Mouse (Mus musculus) thymus, adult 2 months (tissue): ENCODE measurements around the gene Chmp1a. TPM values are rescaled to one million over a fixed set of nuclear protein-coding genes. Genes with fewer than 3 reads are reported as not detected.
"Not testable (repeated sequence)": the region's sequence is repeated elsewhere in the genome, so short reads cannot be mapped to it uniquely, and the experiment has no call there.

Experiments used
- DNase-seq: peaks from one replicate; pipeline ENCODE4 v3.0.0; 2021
- H3K27ac ChIP-seq: fragments of 200-500 bp; 2 replicates; pipeline ENCODE4 v1.5.1; 2012; ENCODE audit warnings: low read length, control low read depth; ENCODE audit not compliant: control insufficient read depth, insufficient read depth
- H3K27me3 ChIP-seq: fragments of 200-500 bp; 2 replicates; pipeline ENCODE4 v1.6.1; 2012; ENCODE audit warnings: mild to moderate bottlenecking, low read length, moderate library complexity, mixed read lengths; ENCODE audit not compliant: control insufficient read depth, insufficient read depth
- H3K36me3 ChIP-seq: fragments of 200-500 bp; 2 replicates; pipeline ENCODE4 v1.6.1; 2012; ENCODE audit warnings: mild to moderate bottlenecking, low read length, moderate library complexity; ENCODE audit not compliant: control insufficient read depth, insufficient read depth
- H3K4me1 ChIP-seq: fragments of 200-500 bp; replicated peaks from 2 replicates; pipeline ENCODE4 v1.6.1; 2012; ENCODE audit warnings: low read length; ENCODE audit not compliant: control insufficient read depth, insufficient read depth
- H3K4me3 ChIP-seq: fragments of 200-500 bp; 2 replicates; pipeline ENCODE4 v1.5.1; 2012; ENCODE audit warnings: mild to moderate bottlenecking, low read length, control low read depth, moderate library complexity; ENCODE audit not compliant: control insufficient read depth, insufficient read depth
- CTCF ChIP-seq: fragments of 200-500 bp; IDR thresholded peaks from 2 replicates; pipeline ENCODE4 v1.5.1; 2012; ENCODE audit warnings: mild to moderate bottlenecking, control low read depth, low read length, moderate library complexity, borderline replicate concordance; ENCODE audit not compliant: control insufficient read depth, poor library complexity, insufficient read depth; ENCODE audit errors: extremely low read depth
- POLR2A ChIP-seq: fragments of 200-500 bp; IDR thresholded peaks from 2 replicates; pipeline ENCODE4 v1.6.1; 2012; ENCODE audit warnings: mild to moderate bottlenecking, low read length, control low read depth, moderate library complexity; ENCODE audit not compliant: control insufficient read depth, poor library complexity, insufficient read depth; ENCODE audit errors: extremely low read depth
- WGBS: fragments of 180-500 bp; shearing (Covaris S2); methylation state at CpG from one replicate; pipeline ENCODE4 v1.1.7; 2018; 5-methylcytosine and 5-hydroxymethylcytosine counted together
- polyA plus RNA-seq: library from polyadenylated mRNA; depleted of rRNA; stranded (reverse); fragments of >200 nt; gene quantifications from 2 replicates; pipeline ENCODE4 v1.2.3, GENCODE M21; 2012; rRNA removed

The Chmp1a gene
- polyA plus RNA-seq = 122 and 128 TPM in 2 replicates

DNA sequence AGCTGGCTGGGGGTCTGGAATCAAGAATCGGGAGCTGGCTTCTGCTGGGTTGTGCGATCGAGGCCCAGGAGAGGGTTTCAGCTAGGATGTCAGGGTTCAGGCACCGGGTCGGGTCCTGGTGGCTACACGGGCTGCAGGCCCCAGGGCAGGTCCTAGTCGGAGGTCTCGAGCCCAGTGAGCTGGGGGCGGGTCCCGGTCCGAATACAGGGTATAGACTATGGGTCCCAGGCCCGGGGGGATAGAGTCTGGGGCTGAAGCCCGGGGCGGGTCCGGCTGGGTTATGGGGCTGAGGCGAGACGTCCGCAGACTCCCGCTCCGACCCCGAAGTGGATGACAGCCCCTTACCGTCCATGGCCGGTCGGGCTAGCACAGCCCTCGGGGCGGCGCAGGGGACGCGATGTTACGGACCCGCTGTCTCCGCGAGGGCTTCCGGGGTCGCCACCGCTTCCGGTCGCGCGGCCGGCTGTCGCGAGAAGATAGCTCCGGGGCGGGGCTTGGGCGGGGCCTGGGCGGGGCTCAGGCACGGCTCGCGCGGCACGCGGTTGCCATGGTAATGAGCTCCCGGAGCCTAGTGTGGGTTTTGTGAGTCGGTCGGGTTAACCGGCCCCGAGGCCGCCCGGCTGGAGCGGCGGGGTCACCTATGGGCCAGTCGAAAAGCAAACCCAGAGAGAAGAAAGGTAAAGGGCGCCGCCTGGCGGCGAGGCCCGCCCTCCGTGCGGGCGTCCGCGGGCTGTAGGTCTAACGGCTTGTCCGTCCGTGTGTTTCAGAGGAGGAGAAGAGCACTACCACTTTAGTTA, at the start of gene Chmp1a, which contains the start of gene Spata33:
TSS of gene Chmp1a (minus strand) at position 443 of the 797 bp plus-strand sequence.
TSS of gene Spata33 (plus strand) at position 512 of the 797 bp plus-strand sequence.
- under 1% methylated on average over 76 of the region's 76 CpGs for WGBS
- Histone ChIP-seq H3K4me3 (peak within 1 kb of the TSS; percentile 60), H3K4me1 (peaks cover 12% of the 10 kb centered on the region), H3K27ac (no peak within 1 kb of the TSS), H3K27me3 (no peaks in the 10 kb centered on the region), H3K36me3 (peaks cover 18% of the 10 kb centered on the region)
- TF ChIP-seq POLR2A = peak; percentile 86
- peak; percentile 83; the same call in 1 of the 2 replicates for TF ChIP-seq CTCF
- peak; percentile 81 for DNase-seq

DNA sequence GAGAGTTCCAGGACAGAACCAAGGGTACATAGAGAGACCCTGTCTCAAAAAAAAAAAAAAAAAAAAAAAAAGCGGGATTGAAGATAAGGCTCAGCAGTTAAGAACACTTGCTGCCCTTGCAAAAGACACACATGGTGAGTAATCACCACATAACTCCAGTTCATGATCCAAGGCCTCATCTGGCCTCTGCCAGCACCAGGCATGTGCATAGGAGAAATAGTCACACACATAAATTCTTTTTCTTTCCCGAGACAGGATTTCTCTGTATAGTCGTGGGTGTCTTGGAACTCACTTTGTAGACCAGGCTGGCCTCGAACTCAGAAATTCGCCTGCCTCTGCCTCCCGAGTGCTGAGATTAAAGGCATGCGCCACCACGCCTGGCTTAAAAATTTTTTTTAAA, 45.0 kb upstream of the Chmp1a start:
- 96% methylated on average over 8 of the region's 8 CpGs for WGBS

DNA sequence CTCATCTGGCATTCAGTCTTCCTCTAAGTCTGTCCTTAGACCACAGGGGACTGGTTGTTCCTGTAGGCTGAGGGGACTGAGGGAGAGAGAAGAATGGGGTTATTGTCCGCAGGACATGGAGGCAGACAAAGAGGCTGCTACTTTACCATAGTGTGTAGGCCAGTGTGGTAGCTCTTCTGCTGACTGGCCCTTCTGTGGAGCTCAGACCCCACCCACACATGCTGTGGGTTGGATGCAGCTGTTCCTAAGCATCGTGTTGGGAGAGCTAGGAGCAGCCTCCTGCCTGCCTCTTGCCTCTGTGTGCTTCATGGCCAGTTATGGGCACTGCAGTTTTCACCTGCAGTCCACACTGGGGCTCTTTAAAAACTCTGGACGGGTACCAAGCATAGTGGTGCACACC, 44.6 kb upstream of the Chmp1a start:
- Histone ChIP-seq H3K4me1 (peaks cover 15% of the 10 kb centered on the region), H3K4me3 (no peak overlapping the region), H3K27me3 (no peaks in the 10 kb centered on the region), H3K27ac (no peak overlapping the region), H3K36me3 (peaks cover 9% of the 10 kb centered on the region; the same call in 1 of the 2 replicates)
- 93% methylated on average over 3 of the region's 3 CpGs for whole genome bisulfite sequencing
- TF ChIP-seq POLR2A (no peak), CTCF (no peak)
- DNase-seq = no peak

More for the DNA sequence above, 45.0 kb upstream of the Chmp1a start:
- H3K4me1 ChIP-seq = peaks cover 15% of the 10 kb centered on the region
- H3K4me3 ChIP-seq, H3K27ac ChIP-seq, H3K27me3 ChIP-seq, H3K36me3 ChIP-seq, DNase-seq: not testable (repeated sequence)

DNA sequence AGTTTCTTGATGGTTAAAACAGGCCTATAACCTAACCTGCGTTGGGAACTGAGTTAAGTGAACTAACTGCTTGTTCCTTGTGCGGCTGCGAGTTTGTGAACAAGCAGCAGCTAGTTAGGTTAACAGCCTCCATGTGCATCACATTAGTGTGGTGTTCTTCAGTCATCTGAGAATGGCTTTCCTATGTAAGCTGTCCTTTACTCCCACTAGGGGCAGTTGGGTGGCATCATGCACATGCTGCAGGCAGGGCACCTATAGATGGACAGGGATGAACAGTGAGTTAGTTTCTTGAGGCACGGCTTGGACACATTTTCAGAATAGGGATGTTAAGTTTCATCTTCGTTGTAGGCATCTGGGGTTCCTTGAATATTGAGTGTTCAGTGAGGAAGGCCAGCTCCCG, 42.6 kb upstream of the Chmp1a start:
- Histone ChIP-seq H3K4me1 (peaks cover 15% of the 10 kb centered on the region), H3K4me3 (no peak overlapping the region), H3K36me3 (peaks cover 4% of the 10 kb centered on the region; the same call in 1 of the 2 replicates), H3K27ac (no peak overlapping the region), H3K27me3 (no peaks in the 10 kb centered on the region)
- DNase-seq = no peak
- 67% methylated on average over 6 of the region's 6 CpGs for WGBS
- TF ChIP-seq CTCF (no peak), POLR2A (no peak)

DNA sequence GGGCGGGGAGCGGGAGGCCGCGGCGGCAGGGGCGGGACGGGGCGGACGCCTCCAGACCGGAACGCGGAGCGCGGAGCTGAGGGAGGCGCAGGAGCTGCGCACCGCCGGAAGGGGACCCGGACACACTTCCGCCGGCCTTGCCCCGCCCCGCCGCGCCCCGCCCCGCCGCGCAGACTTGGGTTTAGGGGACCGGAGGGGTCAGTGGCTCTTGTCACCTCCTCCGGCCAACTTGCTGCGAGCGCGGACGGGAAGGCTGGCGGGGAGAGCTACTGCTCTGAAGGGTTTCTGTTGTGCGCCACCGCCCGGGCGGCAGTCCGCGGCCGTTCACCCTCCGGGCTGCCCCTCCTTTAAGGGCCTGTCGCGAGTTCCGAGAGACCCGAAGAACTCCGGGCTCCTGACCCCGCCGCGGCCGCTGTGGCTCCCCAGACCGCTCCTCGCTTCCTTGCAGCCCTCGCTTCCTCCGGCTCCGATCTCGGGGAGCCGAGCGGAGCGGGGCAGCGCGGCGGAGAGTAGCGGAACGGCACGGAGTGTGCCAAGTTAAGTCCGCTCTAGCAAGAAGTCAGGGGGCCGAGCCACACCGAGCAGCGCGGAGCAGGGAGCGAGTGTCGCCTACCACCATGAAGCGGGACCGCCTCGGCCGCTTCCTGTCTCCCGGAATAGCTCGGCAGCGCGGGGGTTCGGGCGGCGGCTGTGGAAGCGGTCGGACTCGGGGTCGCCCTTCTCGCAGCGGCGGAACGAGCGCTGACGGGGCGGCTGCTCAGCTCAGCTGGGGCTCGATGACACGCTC, 41.7 kb upstream of the Chmp1a start, which contains the start of the genes Zfp276 and Vps9d1:
TSS of gene Zfp276 (plus strand) at position 97 of the 787 bp plus-strand sequence.
TSS of gene Vps9d1 (minus strand) at position 250 of the 787 bp plus-strand sequence.
- TF ChIP-seq CTCF (no peak), POLR2A (peak; percentile 37; the same call in 1 of the 2 replicates)
- under 1% methylated on average over 99 of the region's 99 CpGs for WGBS
- Histone ChIP-seq H3K27me3 (no peaks in the 10 kb centered on the region), H3K36me3 (no peaks in the 10 kb centered on the region; the same call in 1 of the 2 replicates), H3K4me3 (peak within 1 kb of the TSS; percentile 91), H3K4me1 (peaks cover 15% of the 10 kb centered on the region), H3K27ac (no peak within 1 kb of the TSS)
- peak; percentile 82 for DNase-seq

DNA sequence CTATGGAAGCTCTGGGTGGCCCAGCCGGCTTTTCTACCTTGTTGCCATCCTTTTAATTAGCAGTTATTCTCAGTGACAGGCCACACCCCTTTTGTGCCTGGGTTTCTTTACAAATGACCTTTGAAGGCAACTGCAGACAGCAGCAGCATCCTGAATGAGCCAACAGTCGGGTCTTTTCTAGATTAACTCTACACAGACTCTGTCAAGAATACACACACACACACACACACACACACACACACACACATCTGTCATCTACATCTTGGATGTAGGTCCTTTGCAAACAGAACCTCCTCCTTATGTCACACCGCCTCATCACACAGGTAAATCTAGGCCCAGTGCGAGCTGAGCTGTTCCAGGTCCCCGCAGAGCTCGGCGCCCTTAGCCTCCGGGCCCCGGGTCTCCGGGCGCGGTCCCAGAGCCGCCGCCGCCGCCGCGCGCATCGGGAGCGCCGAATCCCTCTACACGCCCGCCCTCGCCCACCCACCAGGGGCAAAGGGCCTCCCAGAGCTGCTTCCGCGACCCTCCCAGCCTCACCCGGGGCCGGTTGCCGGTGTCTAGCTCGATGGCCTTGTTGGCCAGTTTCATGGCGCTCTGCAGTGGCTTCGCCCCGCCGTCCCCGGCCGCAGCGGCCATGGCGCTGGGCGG, 41.0 kb upstream of the Chmp1a start:
- no peaks in the 10 kb centered on the region for H3K27me3 ChIP-seq
- H3K4me1 ChIP-seq = peaks cover 15% of the 10 kb centered on the region
- peak overlapping the region; percentile 91 for H3K4me3 ChIP-seq
- WGBS = under 1% methylated on average over 40 of the region's 40 CpGs
- TF ChIP-seq CTCF (peak; percentile 39; the same call in 1 of the 2 replicates), POLR2A (0 out of 2 replicates have a peak, but pooled peaks have one; percentile 23)
- DNase-seq = no peak
- no peak overlapping the region for H3K27ac ChIP-seq
- H3K36me3 ChIP-seq = no peaks in the 10 kb centered on the region
